Mouse (Mus musculus) megakaryocyte-erythroid progenitor cell, adult 5-6 weeks (primary cell): ENCODE measurements around the gene Mcm3. TPM values are rescaled to one million over a fixed set of nuclear protein-coding genes. Genes with fewer than 3 reads are reported as not detected.

Experiments used
- ATAC-seq: replicated peaks from 2 replicates; pipeline ENCODE4 v1.8.0; 2016; ENCODE audit warnings: mild to moderate bottlenecking, inconsistent platforms; ENCODE audit not compliant: severe bottlenecking, poor library complexity, low FRiP score, low TSS enrichment
- total RNA-seq, 2 experiments: library from RNA; stranded (forward) in 1 of 2; stranded (reverse) in 1 of 2; fragments of 200-1000, 215-1000 nt in 1 of 2; fragments of >200 nt in 1 of 2; fragmentation: Nextera tagmentation in 1 of 2; gene quantifications; 2 replicates each; pipeline ENCODE4 v1.2.3; 2014 to 2017

Mcm3 gene
- 439 and 485 TPM in 2 replicates for total RNA-seq (2014; fragmentation: Nextera tagmentation)
- 290 and 302 TPM in 2 replicates for total RNA-seq (2017)

DNA sequence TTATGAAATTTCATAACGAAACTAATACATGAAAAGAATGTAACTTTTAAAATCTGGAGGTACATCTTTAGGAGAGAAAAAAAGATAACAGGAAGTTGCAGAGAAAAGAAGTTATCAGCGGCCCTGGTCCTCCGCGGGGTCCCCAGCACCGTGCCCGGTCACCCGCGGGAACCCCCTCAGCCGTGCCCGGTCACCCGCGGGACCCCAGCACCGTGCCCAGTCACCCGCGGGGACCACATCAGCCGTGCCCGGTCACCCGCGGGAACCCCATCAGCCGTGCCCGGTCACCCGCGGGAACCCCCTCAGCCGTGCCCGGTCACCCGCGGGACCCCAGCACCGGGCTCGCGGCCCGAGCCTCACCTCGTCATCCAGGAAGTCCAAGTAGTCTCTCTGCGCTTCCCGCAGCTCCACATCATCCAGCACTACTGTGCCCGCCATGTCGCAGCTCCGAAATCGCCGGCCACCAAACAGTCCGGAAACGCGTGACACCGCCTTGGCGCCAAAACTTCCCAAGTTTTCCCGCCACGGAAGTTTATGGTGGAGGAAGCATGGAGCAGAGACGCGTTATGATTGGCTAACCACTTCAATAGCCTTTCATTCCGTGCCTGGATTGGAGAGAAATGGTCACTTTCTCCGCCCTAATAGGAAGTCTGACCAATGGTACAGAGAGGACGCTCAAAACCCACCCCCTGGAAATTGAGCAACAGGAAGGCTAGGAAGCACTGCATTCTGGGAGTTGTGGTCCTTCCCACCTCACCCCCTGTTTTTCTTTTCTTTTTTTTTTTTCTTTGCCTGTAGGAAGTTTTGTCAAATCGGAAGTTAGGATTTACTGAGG is at the start of gene Mcm3:
Gene Mcm3, minus strand, starts transcription at position 542 of the 835 bp plus-strand sequence.
- ATAC-seq: peak; percentile 99

DNA sequence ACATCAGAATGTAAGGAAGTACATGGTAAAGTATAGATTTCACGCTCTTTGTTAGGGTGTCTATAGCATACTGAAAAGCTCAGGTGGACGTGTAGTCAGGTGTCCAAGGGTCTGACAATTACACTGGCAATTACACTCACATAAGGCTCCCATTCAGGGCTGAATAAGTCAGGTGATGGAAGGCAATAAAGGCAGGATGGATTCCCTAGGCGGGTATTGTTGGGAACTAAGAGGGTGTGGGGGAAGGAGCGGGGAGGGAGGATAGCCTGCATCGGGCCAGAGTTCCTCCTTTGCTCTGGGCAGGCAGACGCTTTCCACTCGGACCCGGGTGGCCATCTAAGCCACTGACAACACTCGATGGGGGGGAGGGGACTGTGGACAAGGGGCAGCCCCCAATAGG is 47.9 kb upstream of the Mcm3 start:
- ATAC-seq: no peak

DNA sequence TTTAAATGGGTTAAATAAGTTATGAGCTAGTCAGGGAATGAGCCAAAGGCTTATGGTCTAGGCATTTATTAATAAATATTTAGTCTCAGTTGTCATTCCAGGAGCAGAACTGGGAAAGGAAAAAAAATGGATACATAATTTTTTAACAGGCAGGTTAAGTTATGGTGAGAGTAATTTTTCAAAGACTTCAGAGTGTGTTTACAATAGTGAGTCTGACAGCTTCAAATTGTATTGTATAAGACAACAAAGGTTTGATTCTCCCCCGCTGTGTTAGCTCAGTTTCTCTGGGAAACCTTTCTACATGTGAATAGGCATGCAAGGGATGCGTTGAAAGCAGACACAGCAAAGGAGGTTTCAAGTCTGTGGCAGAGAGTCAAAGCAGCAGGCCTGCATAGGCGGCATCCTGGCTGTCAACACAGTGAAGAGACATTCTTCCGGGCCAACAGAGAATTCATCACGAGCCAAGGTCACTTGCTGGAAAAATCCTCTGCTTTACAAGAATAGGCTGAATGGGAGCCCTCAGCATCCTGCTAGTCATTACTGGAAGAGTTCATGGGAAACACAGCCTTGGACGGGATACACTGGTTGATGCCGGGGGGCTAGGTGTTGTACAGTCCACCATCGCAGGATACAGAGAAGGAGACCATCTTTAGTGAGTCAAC is 47.3 kb upstream of the Mcm3 start:
- no peak for ATAC-seq

DNA sequence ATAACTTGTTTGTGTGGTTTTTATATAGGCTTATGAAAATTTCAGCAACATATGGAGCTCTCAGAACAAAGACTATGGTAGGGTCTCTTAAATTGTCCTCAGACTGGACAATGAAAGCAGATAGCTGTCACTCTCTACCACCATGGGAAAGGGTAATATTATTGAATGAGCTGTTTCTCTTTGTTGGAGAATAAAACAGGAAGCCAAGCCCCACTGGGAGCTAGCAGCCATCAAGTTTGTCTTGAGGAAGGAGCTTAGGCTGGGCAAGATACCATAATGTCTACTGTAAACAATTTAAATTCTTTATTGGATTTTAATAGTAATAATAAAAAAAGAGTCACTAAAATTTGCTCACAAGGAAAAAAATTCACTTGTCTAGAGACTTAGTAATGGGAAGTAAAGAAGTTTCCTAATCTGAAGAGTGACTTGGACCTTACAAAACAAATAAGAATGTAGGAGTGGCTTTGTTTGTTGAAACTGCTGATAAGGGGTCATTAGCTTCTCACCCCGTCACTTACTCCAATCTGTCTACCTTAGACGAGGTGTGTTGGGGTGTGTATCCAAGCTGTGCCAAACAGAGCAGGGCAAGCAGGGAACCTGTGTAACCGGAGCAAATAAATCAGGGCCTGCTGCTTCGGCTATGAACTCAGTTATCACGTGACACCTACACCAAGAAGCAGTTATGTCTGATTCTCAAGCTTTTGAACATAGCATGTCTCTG is 43.5 kb upstream of the Mcm3 start:
- no peak for ATAC-seq

DNA sequence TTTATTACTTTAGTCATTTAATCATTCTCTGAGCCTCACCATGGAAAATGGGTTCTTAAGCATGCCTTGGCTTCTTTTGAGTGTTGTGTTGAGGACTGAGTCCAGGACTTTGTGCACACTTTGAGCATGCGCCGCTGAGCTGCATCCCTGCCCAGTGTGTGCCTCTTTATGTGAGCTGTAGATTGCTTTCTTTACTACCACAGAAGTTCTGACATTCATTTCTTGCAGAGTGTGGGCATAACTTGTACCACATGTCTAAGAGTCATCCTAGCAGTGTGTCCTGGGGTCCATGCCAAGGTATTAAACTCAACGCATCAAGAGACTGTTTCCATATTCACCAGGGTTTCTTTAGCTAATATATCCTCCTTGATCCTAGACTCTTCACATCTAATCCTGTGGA is 41.8 kb upstream of the Mcm3 start:
- ATAC-seq: no peak

DNA sequence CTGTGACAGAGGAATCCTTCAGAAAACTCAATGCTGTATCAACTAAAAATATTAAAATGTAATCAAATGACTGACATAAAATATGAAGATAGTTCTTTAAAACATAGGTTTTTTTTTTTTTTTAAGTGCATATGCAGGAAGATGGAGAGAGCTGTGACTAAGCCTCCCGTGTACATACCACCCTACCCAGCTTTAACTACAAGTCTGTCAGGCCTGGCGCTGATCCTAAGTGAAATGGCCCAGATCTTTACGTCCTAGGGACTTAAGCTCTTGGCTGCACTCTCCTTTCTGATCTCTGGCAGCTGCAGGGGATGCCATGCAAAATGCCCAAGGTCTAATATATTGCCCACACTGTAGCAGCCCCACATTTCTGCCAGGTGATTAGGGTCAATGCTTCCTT is 40.7 kb upstream of the Mcm3 start:
- no peak for ATAC-seq

DNA sequence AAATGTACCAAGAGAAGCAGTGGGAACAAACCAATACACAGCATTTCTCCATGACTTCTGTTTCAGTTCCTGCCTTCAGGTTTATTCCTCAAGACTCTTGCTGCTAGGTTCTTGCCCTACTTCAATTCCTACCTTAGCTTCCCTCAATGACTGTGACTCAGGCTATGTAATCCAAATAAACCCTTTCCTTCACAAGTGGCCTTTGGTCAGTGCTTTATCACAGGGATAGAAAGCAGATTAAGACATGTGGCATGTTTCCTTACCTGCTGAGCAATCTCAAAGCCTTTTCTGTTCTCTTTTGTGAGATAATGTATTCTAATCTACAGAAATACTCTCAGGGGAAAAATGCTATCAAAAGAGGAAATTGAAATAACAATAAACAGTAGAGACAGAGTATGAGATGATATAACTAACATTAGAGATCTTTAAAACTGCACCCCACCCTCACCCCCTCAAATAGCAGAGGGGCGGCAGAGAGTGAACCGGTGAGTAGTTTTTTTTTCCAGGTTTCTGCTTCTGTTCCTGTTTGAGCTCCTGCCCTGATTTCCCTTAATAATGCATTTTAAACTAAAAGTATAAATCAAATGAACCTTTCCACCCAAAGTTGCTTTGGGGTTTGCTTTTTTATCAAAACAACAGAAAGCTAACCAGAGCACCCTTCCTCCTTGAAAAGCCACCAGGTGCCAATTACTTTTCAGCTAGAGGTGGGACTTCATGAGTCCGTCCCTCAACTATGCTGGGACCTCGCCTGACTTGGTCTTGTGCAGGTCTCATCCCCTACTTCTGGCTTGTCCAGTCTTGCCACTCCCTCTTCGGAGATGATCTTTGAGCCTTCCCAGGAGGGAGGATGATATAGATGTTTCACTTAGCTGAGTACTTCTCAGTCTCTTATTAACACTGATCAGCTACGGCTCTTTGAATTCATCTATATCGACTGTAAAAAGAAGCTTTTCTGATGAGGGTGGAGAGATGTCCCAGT is 37.1 kb upstream of the Mcm3 start:
- no peak for ATAC-seq

DNA sequence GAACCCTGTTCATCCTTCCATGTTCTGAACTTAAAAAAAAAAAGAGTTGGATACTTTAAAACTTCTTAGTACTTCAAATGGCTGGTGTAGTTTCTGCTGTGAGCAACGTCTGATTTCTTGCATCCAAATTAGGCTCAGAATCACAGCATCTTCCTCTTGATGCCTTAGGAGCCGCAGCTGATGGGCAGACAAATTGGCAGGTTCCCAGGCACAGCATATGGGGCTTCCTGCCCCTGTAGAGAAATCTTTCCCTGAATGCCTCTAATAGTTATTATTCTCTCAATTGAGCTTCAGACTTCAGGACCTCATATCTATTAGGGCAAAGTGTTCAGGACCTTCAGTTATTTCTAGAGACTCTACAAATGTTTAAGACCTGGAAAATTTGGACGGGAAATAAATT is 19.8 kb upstream of the Mcm3 start:
- no peak for ATAC-seq

DNA sequence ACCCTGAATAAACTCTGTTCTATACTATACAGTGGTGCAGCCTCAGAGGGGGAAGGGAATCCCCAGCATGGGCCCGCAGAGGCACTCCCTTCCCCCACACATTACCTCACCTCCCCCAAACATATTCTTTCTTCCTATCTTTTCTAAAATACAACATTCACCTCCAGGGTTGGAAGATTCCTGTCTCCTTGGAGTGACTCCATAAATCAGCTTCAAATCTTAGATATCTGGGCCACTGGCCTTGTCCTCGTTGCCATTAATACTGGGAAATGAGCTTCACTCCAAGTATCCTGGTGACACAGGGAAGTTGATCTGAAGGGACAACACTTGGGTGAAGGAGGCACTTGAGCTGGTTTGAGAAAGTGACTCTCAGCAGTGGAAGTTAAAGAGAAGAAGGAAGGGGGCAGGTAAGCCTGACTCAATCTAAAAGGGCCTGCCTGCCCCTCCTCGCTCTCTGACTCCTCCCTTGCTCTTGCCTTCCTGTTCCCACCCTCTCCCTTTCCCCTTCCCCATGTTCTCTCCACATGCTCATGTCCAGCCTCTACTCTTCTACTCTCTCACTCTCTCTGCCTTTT is 16.5 kb upstream of the Mcm3 start:
- ATAC-seq: no peak

DNA sequence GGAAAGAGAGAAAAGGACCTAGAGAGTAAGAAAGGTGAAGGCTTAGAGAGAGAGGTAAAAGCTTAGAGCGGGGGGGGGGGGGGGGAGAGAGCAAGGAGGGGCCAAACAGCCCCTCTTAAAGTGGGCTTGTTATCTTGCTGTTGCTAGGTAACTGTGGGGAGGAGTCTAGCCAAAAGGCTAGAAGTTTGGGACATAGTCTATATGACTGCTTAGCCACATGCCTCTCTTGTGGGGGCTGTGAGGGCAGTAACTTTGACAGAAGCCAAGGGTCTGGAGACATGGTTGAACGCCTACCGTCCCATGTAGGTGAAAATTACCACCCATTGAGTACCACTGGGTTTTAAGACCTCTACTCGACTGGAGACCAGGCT is 13.0 kb upstream of the Mcm3 start:
- ATAC-seq: no peak

DNA sequence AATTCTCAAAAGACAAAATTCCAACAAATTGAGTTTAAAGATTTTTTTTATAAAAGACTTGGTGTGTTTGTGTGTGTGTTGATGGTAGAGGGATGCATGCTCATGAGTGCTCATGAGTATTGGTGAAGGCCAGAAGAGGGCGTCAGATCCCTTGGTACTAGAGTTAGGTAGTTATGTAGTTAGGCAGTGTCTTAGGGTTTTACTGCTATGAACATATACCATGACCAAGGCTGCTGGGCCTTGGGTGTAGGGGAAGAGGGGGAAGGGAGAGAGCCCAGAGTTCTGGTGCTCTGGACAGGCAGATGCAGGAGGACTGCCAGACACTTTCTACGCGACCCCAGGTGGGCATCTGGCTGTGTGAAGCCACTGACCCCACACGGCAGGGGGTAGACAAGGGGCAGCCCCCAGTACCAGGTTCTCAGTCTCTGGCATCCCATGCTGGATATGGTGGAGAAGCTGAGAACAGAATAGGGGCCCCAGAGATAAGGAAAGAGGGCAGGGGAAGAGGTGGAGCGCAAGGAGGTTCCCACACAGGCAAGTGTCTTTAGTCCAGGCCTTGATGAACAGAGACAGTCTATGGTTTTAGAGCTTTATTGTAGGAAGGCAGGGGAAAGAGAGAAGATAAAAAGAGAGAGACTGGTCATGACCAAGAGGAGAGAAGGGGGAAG is 12.5 kb upstream of the Mcm3 start:
- peak; percentile 68 for ATAC-seq

DNA sequence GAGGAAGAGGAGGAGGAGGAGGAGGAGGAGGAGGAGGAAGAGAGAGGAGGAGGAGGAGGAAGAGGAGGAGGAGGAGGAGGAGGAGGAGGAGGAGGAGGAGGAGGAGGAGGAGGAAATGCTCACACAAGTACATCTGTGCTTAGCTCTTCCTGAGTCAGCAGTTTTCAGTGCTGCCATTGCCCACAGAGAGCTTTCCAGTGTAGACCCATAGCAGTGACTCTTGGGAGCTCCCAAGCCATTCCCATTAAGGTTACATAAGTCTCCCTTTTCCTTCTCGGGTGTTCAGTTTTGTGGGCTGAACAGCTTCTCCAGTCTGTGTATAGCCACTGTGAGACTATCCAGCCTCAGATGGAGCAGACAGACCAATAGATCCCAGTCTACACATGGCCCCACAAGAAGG is 10.4 kb upstream of the Mcm3 start:
- no peak for ATAC-seq

DNA sequence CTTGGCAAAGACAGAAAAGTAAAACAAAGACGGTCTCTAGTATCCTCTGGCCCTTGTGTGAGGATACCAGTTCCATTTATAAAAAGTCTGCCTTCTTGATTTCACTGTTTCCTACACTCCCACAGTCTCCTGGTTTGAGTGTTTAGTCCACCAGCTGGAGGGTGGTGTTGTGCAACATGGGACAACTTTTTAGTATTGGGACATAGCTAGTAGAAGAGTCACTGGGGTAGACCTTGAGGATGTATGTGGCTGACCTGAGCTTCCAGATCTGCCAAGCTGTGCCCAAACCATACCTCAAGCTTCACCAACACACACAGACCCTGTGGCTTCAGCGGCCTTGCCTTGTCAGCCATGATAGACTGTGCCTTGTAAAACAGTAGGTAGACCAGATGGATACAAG is 7.9 kb upstream of the Mcm3 start:
- no peak for ATAC-seq

DNA sequence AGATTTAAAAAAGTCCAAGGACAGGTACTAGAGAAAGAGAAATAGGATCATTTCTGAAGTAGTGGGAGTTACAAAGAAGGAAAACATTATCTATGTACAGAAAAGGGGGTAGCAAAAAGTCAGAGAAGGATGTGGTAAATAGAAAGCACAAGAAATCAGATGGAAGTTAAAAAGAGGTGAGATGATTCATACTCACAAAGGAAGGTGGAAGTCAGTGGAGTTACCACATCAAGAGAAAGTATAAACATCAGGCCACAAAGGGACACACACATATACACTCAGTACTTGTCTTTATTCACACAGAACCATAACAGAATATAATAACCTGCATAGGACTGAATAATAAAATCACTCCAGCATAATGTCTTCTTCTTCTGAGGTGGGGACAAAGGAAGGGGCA is 4.9 kb upstream of the Mcm3 start:
- no peak for ATAC-seq

DNA sequence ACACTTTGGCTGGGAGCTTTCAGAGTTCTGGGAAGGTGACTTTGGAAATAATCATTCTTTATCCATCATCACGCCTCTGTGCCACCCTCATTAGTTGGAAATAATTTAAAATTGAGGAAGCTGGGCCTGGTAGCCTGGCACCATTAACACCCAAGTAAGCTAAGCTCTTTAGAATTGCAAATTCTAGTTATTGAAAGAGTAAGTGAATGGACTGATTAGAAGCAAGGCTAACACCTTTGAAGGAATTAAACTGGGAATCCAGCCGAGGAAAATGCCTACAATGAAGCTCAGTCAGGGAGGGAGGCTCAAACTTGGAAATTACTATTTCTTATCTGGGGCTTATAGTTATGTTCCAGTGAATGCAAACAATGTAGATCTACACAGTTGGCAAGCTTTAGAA is 3.8 kb upstream of the Mcm3 start:
- no peak for ATAC-seq

DNA sequence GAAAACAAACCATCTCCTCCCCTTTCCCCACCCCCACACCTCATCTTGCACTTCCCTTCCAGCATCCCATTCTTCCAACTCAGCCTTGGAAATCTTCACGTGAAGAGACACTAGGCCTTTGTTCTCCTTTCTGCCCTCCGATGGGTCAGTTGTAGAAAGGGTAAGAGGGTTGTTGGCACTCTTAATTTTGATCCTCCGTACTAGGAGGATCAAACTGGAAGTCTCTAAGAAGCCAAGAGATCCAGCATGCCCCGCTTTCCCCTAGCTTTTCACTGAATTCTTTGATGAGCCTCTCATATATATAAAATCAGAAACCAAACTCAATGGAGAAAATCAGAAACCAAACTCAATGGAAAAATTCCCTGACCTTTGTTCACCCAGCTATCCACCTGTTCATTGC is 3.4 kb upstream of the Mcm3 start:
- no peak for ATAC-seq

DNA sequence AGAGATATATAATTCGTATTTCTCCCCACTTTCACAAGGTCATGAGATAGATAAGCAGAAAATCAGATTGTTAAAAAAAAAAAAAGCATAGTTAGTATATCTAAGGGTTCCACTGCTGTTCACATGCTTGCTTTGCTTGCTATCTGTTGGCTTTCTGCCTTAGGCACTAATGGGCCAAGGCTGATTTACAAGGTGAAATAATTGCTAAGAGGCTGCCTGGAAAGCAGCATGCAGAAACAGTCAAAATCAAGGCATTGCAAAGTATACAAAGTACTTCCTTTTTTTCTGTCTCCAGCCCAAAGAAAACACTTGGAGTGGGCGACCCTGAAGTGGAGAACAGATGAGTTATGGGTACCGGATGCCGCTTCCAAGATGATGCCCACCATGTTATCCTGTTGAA is 847 bp upstream of the Mcm3 start:
- peak; percentile 25; the same call in 1 of the 2 replicates for ATAC-seq

DNA sequence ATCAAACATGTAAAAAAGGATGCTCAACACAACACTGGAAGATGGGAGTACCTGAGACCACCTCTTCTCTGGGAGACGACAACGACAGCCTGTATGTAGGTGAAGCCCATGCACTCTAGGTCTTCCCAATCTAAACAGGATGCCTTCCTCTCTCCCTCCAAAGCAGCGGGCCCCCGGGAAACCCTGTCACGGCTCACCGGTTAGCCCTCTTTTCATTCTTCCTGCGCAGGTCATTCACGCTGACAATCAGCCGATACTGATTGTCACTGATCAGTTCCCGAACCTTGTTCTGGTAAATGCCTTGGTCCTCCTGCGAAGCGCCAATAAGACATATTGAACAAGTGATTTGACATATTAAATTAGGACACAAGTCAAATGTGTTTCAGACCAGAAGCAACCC is 2.5 kb downstream of the Mcm3 start:
- ATAC-seq: no peak

DNA sequence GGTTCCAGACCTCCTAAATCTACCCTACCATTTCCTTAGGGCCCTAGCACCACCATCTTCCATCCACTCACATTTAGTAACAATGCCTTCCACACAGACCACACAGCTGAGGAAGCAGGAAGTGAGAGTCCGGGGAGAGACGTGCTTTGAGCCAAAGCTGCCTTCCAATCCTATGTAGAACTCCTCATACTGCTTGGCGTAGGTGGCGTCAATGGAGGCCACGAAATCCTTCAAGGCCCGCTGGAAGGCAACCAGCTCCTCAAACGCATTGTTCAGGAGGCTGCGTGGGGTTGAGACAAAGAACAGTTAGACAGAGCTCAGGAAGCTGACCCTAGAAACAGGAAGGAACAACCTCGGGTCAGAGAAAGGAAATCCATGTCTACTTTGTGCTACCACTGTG is 2.9 kb downstream of the Mcm3 start:
- ATAC-seq: no peak
